Mouse (Mus musculus): Measurements from ENCODE around the gene Agpat3. TPM values are rescaled to one million over a fixed set of nuclear protein-coding genes. Genes with fewer than 3 reads are reported as not detected.
"Not testable (repeated sequence)": the region's sequence is repeated elsewhere in the genome, so short reads cannot be mapped to it uniquely, and the experiment has no call there.

Agpat3 gene
- total and polyA plus RNA-seq, 2 experiments, result 132 to 351 TPM

DNA sequence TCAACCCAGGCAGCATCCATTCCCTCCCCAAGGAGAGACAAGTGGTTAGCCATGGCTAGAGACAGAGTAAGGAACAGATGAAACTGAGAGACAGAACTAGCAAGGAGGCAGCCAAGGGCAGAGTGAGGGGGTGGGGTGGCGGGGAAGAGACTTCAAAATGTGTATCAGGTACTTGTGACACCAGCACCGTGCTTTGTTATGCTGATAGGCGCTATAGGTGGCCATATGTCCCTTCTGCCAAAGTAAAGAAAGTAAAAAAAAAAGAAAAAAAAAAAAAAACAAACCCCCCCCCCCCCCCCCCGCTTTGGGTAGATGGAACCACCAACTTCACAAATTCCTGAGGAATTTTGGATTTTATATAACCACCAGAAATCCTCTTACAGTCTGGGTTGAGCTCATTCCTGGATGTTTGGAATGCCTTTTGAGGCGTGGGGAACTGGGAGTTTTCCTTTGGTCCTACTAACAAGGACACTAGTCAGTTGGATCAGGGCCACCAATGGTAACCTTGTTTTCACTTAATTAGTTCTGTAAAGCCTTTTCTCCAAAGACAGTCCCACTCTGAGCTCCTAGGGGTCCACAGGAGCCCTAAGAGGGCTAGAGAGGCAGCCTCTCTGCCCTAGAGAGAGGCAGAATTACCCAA, 14.0 kb upstream of the Agpat3 start:
- Histone ChIP-seq H3K4me3 (ENCODE audit: insufficient read depth, low read depth, low read length) (no peak overlapping the region), H3K9ac (ENCODE audit: low read depth, low read length) (no peak overlapping the region), H3K79me2 (ENCODE audit: control insufficient read depth, insufficient read depth, low read length) (no peaks in the 10 kb centered on the region), H3K4me1 (ENCODE audit: control insufficient read depth, insufficient read depth, low read length) (no peaks in the 10 kb centered on the region), H3K36me3 (ENCODE audit: control insufficient read depth, insufficient read depth, low read length) (no peaks in the 10 kb centered on the region), H3K27me3 (ENCODE audit: control insufficient read depth, insufficient read depth, low read length) (no peaks in the 10 kb centered on the region), H3K27ac (replicated peaks; ENCODE audit: insufficient read depth, low read depth, low read length) (no peak overlapping the region; the same call in 1 of the 2 replicates)
- WGBS, result 63% methylated on average over 5 of the region's 5 CpGs
- no peak for DNase-seq (ENCODE audit: extremely low read depth, low read depth, low spot score)
- TF ChIP-seq POLR2A (IDR thresholded peaks at IDR 0.05; ENCODE audit: extremely low read depth, insufficient read depth, low read length), result no peak
- TF ChIP-seq CTCF (IDR thresholded peaks at IDR 0.05; ENCODE audit: low read depth, low read length), result no peak

DNA sequence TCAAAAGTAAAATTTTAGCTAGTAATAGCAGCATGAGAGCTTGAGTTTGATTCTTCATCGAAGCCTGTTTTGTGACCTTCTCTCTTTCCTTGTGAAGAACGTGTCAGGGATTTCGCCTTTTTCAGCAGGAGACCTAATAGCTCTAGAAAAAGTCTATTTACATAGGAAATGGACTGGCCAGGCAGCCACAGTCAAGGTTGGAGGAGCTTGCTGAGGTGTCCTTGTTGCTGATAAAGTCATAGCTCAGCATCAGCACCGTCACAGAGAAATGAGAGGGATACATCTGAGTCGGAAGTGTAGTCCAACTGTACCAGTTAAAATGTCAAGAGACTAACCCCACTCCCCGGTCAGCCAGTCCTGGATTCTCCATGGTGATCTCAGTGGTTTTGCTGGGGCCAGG, 13.3 kb upstream of the Agpat3 start:
- TF ChIP-seq POLR2A (IDR thresholded peaks at IDR 0.05; ENCODE audit: extremely low read depth, insufficient read depth, low read length) (no peak), CTCF (IDR thresholded peaks at IDR 0.05; ENCODE audit: low read depth, low read length) (no peak)
- Histone ChIP-seq H3K4me3 (ENCODE audit: insufficient read depth, low read depth, low read length) (no peak overlapping the region), H3K27me3 (ENCODE audit: control insufficient read depth, insufficient read depth, low read length) (no peaks in the 10 kb centered on the region), H3K27ac (replicated peaks; ENCODE audit: insufficient read depth, low read depth, low read length) (no peak overlapping the region), H3K4me1 (ENCODE audit: control insufficient read depth, insufficient read depth, low read length) (no peaks in the 10 kb centered on the region), H3K79me2 (ENCODE audit: control insufficient read depth, insufficient read depth, low read length) (no peaks in the 10 kb centered on the region), H3K36me3 (ENCODE audit: control insufficient read depth, insufficient read depth, low read length) (no peaks in the 10 kb centered on the region), H3K9ac (ENCODE audit: low read depth, low read length) (no peak overlapping the region)
- WGBS, result 90% methylated on average over 6 of the region's 6 CpGs
- DNase-seq (ENCODE audit: extremely low read depth, low read depth, low spot score), result no peak

DNA sequence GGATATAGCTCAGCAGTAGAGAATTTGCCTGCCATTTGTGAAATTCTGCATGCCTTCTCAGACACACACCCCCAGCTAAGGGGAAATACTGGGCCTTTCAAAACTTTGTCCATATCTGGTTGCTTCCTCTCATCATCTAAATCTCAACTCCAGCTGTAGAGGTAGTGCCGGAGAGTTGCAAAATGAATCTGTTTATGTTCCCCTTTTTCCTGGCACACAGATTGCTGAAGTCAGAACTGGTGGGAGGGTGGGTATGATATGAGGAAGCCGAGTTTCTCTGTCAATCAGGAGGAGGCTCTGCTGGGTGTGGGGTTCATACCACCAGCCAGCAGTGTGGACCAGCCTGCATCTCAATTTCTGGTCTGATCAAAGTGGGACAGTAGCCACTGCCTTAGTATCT, 11.8 kb upstream of the Agpat3 start:
- Histone ChIP-seq H3K4me1 (ENCODE audit: control insufficient read depth, insufficient read depth, low read length) (no peaks in the 10 kb centered on the region), H3K9ac (ENCODE audit: low read depth, low read length) (no peak overlapping the region), H3K27ac (replicated peaks; ENCODE audit: insufficient read depth, low read depth, low read length) (no peak overlapping the region), H3K4me3 (ENCODE audit: insufficient read depth, low read depth, low read length) (no peak overlapping the region), H3K27me3 (ENCODE audit: control insufficient read depth, insufficient read depth, low read length) (no peaks in the 10 kb centered on the region), H3K36me3 (ENCODE audit: control insufficient read depth, insufficient read depth, low read length) (no peaks in the 10 kb centered on the region), H3K79me2 (ENCODE audit: control insufficient read depth, insufficient read depth, low read length) (no peaks in the 10 kb centered on the region)
- DNase-seq (ENCODE audit: extremely low read depth, low read depth, low spot score), result peak; percentile 45
- TF ChIP-seq POLR2A (IDR thresholded peaks at IDR 0.05; ENCODE audit: extremely low read depth, insufficient read depth, low read length) (no peak), CTCF (IDR thresholded peaks at IDR 0.05; ENCODE audit: low read depth, low read length) (no peak)
- 56% methylated on average over 2 of the region's 2 CpGs for WGBS

DNA sequence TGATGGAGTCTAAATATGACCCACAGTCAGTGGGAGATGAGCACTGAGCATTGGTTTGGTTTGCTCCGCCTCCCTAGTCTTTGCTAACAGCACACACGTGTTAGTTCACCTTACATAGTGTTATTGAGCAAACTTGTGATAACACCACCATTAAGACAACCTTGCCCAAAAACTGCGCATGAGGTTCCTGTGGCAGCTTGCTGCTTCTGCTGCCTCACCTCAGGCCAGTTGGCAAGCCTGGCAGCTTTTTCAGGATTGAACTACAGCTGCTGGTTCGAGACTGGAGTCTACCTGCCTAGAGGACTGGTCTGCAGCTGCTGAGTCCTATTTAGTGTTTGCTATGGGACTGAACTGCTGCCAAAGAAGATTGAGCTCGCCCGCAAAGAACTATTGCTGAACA, 11.1 kb upstream of the Agpat3 start:
- WGBS, result 85% methylated on average over 6 of the region's 6 CpGs
- Histone ChIP-seq H3K9ac (ENCODE audit: low read depth, low read length) (no peak overlapping the region), H3K27me3 (ENCODE audit: control insufficient read depth, insufficient read depth, low read length) (no peaks in the 10 kb centered on the region), H3K79me2 (ENCODE audit: control insufficient read depth, insufficient read depth, low read length) (no peaks in the 10 kb centered on the region), H3K4me3 (ENCODE audit: insufficient read depth, low read depth, low read length) (no peak overlapping the region), H3K4me1 (ENCODE audit: control insufficient read depth, insufficient read depth, low read length) (no peaks in the 10 kb centered on the region), H3K27ac (replicated peaks; ENCODE audit: insufficient read depth, low read depth, low read length) (no peak overlapping the region), H3K36me3 (ENCODE audit: control insufficient read depth, insufficient read depth, low read length) (no peaks in the 10 kb centered on the region)
- TF ChIP-seq POLR2A (IDR thresholded peaks at IDR 0.05; ENCODE audit: extremely low read depth, insufficient read depth, low read length), result no peak
- TF ChIP-seq CTCF (IDR thresholded peaks at IDR 0.05; ENCODE audit: low read depth, low read length), result no peak
- no peak for DNase-seq (ENCODE audit: extremely low read depth, low read depth, low spot score)

DNA sequence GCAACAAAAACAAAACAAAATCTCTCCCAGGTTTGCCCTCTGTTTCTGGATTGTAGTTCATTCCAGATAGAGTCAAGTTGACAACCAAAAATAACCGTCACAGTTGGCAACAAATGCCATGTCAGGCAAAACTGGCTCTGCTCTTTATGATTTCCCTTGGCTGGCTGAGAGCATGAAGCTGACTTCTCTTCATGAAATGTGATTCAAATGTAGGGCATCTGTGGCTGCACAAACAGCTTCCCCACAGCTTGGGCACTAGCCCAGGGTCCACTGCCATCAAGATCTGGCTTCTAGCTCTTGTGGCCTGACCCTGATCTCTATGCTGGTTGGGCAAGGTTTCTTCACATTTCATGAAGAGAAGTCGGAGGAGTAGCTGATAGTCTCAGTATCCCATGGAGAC, 9.7 kb upstream of the Agpat3 start:
- no peaks in the 10 kb centered on the region for H3K79me2 ChIP-seq (ENCODE audit: control insufficient read depth, insufficient read depth, low read length)
- H3K4me1 ChIP-seq (ENCODE audit: control insufficient read depth, insufficient read depth, low read length), result no peaks in the 10 kb centered on the region
- no peaks in the 10 kb centered on the region for H3K27me3 ChIP-seq (ENCODE audit: control insufficient read depth, insufficient read depth, low read length)
- H3K4me3 ChIP-seq (ENCODE audit: insufficient read depth, low read depth, low read length), result no peak overlapping the region
- TF ChIP-seq POLR2A (IDR thresholded peaks at IDR 0.05; ENCODE audit: extremely low read depth, insufficient read depth, low read length), result no peak
- no peak for TF ChIP-seq CTCF (IDR thresholded peaks at IDR 0.05; ENCODE audit: low read depth, low read length)
- WGBS, result 60% methylated on average over 2 of the region's 2 CpGs
- H3K36me3 ChIP-seq (ENCODE audit: control insufficient read depth, insufficient read depth, low read length), result no peaks in the 10 kb centered on the region
- no peak overlapping the region for H3K9ac ChIP-seq (ENCODE audit: low read depth, low read length)
- no peak overlapping the region for H3K27ac ChIP-seq (replicated peaks; ENCODE audit: insufficient read depth, low read depth, low read length)
- DNase-seq (ENCODE audit: extremely low read depth, low read depth, low spot score), result no peak

DNA sequence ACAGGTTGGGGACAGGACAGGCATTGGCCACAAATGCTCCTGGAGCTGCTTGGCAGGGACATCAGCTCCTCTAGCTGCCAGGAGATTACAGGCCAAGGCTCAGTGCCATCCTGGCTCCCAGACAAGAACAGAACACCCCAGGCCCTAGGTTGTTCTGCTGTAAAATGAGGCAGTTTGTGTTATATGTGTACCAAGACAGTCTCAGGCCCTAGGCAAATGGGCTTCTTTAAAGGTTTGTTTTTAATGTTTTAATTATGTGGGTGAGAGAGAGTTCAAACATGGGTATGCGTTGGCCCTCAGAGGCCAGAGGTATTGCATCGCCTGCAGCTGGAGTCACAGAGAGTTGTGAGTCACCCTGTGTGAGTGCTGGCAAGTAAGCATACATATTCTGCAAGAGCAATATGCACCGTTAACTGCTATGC, 8.0 kb upstream of the Agpat3 start:
- Histone ChIP-seq H3K27ac (replicated peaks; ENCODE audit: insufficient read depth, low read depth, low read length) (no peak overlapping the region), H3K9ac (ENCODE audit: low read depth, low read length) (no peak overlapping the region), H3K27me3 (ENCODE audit: control insufficient read depth, insufficient read depth, low read length) (no peaks in the 10 kb centered on the region), H3K36me3 (ENCODE audit: control insufficient read depth, insufficient read depth, low read length) (no peaks in the 10 kb centered on the region), H3K4me1 (ENCODE audit: control insufficient read depth, insufficient read depth, low read length) (no peaks in the 10 kb centered on the region), H3K79me2 (ENCODE audit: control insufficient read depth, insufficient read depth, low read length) (no peaks in the 10 kb centered on the region), H3K4me3 (ENCODE audit: insufficient read depth, low read depth, low read length) (no peak overlapping the region)
- no peak for TF ChIP-seq POLR2A (IDR thresholded peaks at IDR 0.05; ENCODE audit: extremely low read depth, insufficient read depth, low read length)
- TF ChIP-seq CTCF (IDR thresholded peaks at IDR 0.05; ENCODE audit: low read depth, low read length), result no peak
- 28% methylated on average over 3 of the region's 3 CpGs for WGBS
- peak; percentile 52 for DNase-seq (ENCODE audit: extremely low read depth, low read depth, low spot score)

DNA sequence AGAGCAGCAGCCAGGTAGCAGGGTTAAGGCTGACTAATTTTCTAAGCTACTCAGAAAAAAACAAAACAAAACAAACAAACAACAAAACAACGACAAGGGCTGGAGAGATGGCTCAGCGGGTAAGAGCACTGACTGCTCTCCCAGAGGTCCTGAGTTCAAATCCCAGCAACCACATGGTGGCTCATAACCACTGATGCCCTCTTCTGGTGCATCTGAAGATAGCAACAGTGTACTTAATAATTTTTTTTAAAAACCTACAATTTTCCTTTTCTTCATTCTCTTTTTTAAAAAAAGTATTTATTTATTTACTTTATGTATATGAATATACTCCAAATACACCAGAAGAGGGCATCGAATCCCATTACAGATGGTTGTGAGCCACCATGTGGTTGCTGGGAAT, 6.7 kb upstream of the Agpat3 start:
- H3K9ac ChIP-seq (ENCODE audit: low read depth, low read length); H3K36me3 ChIP-seq (ENCODE audit: control insufficient read depth, insufficient read depth, low read length); H3K27me3 ChIP-seq (ENCODE audit: control insufficient read depth, insufficient read depth, low read length); H3K4me3 ChIP-seq (ENCODE audit: insufficient read depth, low read depth, low read length); DNase-seq (ENCODE audit: extremely low read depth, low read depth, low spot score); H3K79me2 ChIP-seq (ENCODE audit: control insufficient read depth, insufficient read depth, low read length); H3K27ac ChIP-seq (replicated peaks; ENCODE audit: insufficient read depth, low read depth, low read length); H3K4me1 ChIP-seq (ENCODE audit: control insufficient read depth, insufficient read depth, low read length): not testable (repeated sequence)
- 86% methylated on average over 3 of the region's 3 CpGs for WGBS
